Mouse (Mus musculus) lung, postnatal 0 days (tissue): ENCODE results near the gene Arhgdia.

Source experiments
- CTCF ChIP-seq: IDR thresholded peaks from 2 replicates; pipeline ENCODE4 v1.5.1; 2016; ENCODE audit warnings: antibody characterized with exemption, mild to moderate bottlenecking
- EP300 ChIP-seq: IDR thresholded peaks from 2 replicates; pipeline ENCODE4 v1.6.1; 2016; ENCODE audit warnings: antibody characterized with exemption, mild to moderate bottlenecking, control low read depth

DNA sequence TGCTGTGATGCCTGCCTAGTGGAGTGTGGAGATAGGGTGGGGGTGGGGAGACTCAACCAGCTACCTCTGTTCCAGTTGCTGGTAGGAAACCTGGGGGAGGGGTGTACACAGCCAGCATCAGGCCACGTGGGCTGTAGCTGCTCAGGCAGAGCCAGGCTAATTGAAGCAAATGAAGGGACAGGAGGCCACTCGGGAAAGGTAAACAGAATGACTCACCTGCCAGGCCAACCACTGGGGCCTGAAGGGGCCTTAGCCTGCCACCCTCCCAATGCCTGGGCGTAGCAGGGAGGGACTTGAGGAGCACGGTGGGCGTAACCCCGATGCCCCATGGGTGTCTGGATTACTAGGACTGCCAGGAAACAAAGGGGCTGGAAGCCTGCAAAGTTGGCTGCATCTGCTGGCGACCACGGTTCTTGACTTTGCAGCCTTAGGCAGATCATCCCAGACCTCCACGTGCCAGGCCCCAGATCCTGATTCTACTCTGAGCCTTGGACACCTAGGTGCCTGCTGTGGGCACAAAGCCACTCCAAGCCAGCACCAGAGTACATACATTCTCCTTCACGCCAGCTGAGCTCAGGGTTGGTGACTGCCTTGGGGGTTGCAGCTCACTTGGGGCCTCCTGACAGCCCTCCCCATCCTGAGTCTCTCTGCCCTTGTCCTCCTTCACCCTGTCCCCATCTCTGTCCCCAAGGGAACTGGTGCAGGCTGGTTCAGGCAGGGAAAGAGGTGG, 42.0 kb downstream of the Arhgdia start:
- no peak for TF ChIP-seq CTCF
- TF ChIP-seq EP300 = peak; percentile 39; the same call in 1 of the 2 replicates
